Mouse (Mus musculus): ENCODE results near the gene Cdkl1. TPM values are rescaled to one million over a fixed set of nuclear protein-coding genes. Genes with fewer than 3 reads are reported as not detected.
A peak's percentile ranks its signal among the peaks of the same experiment; 100 is the strongest.

Gene Cdkl1
- total RNA-seq (2021) = 10 to 100 TPM; 25.1 to 27.9 TPM
- long read RNA-seq, partial matches to known transcripts = 7 of 11 reads
- long read RNA-seq, other reads (novel, unspliced or antisense) = 2 of 11 reads

DNA sequence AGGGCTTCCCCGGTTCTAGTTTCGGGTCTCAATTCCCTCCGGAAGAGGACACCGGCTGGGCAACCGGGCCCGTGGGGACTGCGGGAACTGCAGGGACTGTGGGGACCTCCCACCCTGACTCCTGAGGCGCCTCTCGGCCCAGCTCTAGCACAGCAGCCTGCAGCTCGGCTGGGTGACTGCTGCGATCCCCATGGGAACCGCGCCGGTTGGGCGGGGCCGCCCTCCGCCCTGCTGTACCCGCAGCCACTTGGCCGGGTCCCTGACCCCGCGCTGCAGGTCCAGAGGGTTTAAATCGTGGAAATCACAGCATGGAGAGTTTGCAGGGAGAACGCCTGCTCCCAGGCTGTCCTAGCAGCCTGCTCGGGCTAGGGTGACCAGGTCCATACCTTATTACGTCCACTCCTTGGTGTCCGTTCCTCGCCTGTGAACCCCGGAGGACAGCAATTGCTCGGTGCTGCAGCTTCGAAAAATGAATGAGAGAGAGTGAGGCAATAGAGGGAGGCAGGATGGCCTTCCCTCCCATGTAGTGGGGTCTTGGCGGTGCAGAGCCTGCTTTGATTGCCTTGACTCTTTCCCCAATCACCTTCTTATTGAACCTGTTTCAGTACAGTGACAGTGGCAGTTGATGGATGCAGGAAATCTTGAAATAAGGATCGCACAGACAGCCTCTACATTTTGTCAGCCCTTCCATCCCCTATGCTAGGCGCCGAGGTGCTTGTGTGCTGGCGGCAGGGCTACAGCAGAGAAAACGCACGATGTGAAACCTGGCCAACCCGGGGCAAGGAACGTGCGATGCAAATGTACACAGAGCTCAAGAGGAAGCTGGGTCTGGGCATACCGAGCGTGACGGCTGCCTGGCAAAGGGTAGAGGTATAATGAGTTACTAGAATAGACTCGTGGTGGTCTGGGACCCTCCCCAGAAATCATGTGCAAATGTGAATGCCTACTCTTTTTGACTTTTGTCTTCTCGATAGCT lies at the start of gene Cdkl1:
TSS of gene Cdkl1 (minus strand) at position 738 of the 976 bp plus-strand sequence.
- peak; percentile 68 to 75 for DNase-seq (ENCODE audit: low spot score in 2 of 2)

DNA sequence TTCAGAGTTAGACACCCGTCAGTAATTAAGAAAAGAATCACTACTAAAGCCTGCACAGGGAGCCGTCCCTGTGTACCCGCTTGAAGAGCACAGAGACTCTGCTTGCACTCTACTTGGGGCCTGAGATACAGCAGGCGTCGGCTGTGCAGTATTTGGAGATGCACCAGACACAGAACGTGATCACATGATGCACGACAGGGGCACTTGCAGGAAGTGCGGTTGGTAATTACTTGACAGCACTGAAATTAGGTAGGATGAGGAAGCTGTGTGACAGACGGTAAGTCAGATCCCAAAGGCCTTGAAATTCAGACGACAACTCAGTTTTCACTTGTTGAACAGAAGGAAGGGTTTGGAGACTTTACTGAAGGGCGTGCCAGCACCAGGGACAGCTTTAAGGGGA lies 47.3 kb upstream of the Cdkl1 start:
- no peak for DNase-seq (ENCODE audit: low spot score in 2 of 2)

DNA sequence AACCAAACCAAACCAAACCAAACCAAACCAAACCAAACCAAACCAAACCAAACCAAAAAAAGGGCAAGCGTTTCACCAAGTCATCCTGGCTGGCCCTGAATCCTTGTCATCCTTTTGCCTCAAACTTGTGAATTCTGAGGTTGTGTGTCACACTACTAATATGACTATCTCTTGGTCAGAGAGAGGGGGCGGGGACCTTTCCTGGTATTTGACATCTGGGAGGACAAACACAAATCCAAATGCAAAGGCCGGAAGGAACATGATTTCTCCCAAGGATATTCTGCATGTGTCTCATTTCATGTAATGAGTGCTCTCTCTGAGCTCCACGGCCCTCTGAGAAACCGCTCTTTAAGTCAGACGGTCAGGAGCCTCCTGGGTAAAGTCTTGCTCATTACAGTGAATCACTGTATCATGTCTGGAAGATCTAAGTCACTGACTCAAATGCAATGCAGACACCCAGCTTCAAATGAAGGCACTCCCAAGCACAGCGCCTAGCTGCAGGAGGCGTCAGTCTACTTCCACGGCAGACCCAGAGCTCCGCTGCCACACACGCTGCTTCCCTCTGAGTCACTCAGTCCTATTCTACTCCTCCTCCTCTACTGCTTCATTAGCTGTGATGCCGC lies 43.0 kb upstream of the Cdkl1 start:
- no peak for DNase-seq (ENCODE audit: low spot score in 2 of 2)

DNA sequence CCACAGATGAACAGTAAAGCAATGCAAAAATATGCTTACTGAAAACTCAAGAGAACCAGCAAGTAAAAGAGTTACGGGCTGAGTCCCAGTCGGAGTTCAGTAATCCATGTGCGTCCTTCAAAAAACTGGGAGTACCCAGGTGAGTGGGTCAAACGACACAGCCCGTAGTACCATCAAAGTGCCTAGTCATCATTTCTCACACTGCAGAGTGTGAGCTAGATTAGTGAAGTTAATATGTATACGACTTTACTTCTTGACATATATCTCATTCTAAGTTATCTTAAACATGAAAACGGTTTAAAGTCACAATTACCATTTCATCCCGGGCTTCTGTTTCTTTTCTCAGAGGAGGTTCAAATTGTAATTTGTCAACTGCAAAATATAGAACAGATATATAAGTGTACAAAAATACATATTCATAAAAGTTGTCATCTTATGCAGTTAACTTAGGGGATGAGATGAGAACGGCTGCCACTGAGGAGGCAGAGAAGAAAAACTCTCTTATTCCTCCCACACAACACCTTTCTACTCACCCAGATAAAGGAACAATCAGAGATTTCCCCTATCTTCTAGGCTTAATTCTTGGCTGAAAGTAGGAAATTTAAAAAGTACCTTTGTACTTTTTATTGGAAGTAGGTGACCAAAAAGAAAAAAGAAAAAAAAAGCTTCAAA lies 40.3 kb upstream of the Cdkl1 start:
- DNase-seq (ENCODE audit: low spot score in 2 of 2) = no peak

DNA sequence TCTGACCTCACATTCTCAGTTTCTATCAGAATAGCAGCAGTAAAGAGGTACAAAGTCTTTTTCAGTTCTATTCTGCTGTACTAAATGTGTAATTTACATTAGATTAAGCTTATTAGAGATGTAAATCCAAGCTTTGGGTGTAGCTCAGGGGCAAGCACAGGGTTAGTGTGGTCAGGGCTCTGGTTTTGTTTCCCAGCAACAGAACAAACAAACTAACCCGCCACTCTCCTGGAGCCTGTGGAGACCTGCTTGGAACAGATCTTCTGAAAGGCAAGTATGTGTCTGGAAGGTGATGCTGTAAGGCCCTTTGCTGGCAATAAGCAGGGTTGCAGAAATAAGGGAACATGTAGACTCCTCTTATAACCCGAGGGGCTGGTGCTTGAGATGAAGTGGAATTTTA lies 37.1 kb upstream of the Cdkl1 start:
- DNase-seq (ENCODE audit: low spot score in 2 of 2) = no peak

DNA sequence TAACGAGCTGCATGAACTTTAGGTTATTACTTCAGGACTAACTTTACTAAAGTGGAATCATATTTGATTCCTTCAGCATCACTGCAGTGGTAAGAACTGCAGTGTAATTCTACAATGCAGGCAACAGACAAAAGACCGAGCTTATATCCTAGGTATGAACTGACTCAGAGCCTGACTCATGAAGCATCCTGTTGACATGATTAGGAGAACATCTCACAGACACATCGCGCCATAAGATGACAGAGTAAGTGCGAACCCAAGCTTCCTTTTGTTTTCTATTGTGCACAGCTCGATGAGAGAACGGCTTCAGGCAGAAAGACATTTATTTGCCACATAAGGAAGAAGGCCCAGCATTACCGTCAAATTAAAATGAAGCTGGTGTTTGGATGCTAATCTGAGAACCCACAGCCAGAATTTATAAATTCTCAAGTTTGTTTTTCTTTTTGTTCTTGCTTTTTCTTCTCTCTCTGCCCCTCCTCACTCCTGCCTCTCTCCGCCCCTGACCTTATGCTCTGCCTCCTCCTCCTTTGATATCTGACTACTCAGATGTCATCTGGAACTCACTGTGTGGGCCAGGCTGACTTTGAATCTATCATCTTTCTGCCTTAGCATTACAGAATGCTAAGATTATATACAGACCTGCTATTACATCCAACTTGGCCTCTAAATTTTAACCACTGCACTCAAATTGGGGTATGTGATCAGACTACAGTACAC lies 34.0 kb upstream of the Cdkl1 start:
- DNase-seq (ENCODE audit: low spot score in 2 of 2) = no peak

DNA sequence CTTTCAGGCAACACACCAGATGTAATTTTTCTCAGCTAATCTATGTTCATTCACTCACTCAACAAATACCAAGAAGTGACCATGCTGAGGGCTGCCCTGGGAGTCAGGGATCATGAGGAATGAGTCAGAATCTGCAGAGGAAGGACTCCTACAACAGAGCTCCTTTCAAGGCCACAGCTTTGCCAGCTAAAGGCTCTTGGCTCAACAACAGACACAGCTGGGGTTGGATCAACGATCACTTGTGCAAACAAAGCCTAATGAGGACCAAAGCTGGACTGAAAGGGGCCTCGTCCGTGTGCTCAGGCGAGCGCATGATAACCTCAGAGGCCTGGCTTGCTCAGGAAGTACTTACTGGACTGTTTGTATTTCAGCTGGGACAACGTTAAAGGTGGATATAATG lies 23.2 kb upstream of the Cdkl1 start:
- peak in 1 of 2 experiments; percentile 19 for DNase-seq (ENCODE audit: low spot score in 2 of 2)

DNA sequence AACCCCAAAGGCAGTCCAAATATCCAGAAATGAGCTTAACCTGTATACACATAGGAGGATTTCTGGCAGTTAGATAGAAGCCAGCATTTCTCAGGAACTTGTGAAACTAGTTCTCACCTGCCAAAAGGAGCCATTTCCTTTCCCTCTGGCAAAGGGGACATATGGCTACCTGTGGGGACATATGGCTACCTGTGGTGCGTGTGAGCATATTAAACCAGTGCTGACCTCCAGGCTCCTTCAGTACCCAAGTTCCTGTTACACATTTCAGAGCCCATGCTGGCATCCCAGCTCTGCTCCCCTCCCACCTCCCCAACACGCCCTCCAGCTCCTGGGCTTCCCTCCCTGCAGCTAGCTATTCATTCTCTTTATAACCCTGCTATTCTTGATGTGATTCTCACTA lies 22.5 kb upstream of the Cdkl1 start:
- DNase-seq (ENCODE audit: low spot score in 2 of 2) = no peak

DNA sequence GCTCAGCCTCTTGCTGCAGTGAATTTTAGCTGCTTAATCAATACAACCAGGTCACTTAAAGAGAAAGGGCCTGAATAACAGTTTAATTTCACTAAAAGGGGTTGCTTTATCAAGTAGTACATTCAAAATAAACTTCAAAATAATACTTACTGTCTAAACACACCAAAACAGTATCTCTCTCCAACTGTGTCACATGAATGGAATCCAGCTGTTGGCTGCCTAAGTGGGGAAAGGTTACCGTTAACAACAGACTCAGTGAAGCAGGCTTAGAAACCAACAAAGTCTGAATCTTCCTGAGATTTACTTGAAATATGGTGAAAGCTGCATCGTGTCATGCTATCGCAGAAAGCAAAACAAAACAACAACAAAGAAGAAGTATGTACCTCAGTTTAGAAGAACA lies 21.9 kb upstream of the Cdkl1 start:
- DNase-seq (ENCODE audit: low spot score in 2 of 2) = no peak

DNA sequence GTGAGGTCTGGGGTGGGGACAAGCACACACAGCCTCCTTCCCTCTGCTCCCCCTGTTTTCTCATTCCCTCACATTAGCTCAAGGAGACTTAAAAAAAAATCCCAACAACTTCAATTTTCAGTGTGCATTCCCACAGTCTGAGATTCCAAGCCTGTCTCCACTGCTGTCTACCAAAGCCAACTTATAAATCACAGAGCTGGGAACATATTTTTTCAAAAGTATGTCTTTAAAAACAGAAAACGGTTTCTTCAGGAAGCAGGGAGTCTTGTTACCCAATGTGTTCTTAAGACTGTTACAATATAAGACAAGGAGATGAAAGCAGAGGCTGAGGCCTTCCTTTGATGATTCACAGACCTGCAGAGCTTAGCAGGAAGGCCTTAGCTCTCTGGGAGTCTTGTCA lies 20.9 kb upstream of the Cdkl1 start:
- DNase-seq (ENCODE audit: low spot score in 2 of 2) = no peak

DNA sequence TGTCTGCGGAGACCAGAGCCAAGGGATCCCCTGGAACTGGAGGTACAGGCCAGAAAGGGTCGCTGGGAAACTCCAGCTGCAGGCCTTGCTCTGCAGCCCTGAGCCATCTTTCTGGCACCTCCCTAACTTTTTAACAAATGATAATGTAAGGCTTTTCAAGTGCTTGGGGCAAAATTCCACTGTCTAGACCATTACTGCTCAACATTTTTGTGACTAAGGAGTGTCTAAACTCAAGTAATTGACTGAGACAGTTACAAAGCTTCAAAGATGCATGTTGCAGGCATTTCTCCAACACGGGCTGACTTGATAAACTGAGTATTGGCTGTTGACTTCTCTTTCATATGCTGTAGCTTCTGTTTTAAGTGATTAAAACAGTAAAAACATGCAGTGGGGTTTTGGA lies 18.4 kb upstream of the Cdkl1 start:
- no peak for DNase-seq (ENCODE audit: low spot score in 2 of 2)

DNA sequence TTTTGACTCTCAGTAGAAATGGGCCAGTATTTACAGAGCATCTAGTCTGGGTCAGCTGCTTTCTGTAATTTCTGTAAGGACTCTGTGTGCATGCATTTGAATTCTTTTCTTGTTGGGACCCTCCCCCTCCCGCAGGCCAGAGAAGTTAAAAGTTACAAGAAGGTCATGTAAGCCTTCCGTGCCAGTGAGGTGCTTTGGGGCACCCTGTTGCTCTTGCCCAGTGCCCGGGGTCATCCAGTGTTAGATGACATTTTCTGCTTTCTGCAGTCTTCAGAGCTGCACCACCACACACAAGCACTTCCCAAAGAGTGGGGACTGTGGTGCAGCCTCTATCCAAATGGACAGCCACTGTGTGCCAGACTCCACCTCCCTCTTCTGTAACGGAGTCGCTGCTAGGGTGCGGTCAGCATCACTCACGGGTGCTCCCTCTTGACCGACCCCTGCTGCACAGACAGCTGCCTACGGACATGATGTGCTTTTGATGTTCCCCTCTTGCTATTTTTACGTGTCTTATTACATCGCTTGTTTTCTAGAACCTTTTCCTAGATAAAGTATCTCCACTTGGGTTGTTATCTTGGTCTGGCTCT lies 16.4 kb upstream of the Cdkl1 start:
- DNase-seq (ENCODE audit: low spot score in 2 of 2) = no peak

DNA sequence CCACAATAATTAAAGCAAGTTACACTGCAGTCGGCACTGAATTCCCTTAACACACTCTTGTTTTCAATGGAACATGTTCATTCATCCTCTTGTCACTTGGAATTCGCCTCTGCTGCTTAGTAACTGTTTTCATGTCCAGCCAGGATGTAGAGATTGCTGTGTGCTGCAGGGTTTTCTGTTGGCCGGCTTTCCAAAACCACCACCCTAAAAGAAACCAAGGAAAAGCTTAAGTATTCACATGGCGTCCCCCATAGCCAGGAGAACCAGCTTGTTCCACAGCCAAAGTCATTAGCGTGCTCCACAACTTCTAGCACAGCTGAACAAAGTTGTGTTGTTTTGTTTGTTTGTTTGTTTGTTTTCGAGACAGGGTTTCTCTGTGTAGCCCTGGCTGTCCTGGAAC lies 14.1 kb upstream of the Cdkl1 start:
- no peak for DNase-seq (ENCODE audit: low spot score in 2 of 2)

DNA sequence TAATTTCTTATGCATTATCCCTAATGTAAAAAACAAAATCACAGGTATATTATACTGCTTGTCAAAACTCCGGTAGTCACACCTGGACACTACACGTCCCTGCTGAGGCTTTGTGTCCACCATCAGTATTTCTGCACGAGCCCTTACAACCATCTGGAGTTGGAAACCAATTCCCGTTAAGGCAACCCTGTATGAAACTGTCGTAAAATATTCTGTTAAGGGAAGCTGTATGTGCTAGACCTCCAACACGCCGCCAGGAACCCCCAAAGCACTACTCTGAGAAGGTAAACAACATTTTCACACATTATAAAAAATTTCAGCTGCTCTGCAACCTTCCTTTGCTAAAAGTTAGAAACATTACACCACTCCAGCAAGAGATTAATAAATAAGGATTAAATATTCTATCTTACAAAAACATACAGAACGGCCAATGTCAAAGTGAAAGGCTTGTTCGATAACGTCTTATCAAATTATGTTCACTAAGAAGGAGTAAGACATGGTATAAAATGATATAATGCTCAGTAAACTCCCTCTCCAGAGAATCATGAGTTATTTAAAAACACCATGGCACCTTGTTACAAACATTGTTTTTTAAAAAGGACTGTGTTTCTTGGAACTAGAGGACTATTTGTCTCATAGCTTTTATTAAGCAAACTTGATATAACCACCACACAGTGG lies 13.5 kb upstream of the Cdkl1 start:
- DNase-seq (ENCODE audit: low spot score in 2 of 2) = no peak

DNA sequence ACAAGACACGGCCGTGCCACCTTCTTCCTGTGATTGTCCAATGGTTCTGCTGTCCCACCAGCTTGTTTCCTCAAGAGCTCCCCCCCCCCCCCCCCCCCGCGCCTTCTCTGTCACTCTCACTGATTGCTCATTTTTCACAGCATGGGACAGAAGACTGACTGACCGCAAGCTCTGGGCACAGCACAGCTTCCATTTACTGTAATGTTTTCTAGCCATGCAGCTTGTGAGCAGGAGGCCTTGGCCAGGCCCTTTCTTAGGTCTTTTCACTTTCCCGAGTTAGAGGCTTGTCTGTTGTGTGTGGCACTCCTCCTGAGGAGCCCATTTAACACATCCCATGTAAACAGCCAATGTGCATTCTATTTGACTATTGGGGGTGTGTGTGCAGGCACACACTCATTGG lies 12.1 kb upstream of the Cdkl1 start:
- DNase-seq (ENCODE audit: low spot score in 2 of 2) = no peak

DNA sequence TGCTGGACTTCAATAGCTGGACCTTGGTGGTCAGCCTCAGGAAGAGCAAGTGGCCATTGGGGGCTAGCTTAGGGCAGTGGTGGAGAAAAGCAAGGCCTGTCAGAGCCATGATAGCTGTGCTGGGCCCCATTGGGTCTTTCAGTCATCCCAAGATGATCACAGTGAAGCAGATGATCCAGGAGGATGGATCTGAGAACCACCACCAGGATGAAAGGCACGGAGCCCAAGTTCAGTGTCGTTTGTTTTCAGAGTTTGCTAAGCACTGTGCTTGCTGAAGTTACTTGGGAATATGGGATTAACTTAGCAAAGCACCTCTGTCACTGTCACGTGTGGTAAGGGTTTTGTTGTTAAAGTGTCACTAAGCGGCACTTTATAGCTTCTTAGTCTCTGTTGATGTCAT lies 9.5 kb upstream of the Cdkl1 start:
- DNase-seq (ENCODE audit: low spot score in 2 of 2) = no peak

DNA sequence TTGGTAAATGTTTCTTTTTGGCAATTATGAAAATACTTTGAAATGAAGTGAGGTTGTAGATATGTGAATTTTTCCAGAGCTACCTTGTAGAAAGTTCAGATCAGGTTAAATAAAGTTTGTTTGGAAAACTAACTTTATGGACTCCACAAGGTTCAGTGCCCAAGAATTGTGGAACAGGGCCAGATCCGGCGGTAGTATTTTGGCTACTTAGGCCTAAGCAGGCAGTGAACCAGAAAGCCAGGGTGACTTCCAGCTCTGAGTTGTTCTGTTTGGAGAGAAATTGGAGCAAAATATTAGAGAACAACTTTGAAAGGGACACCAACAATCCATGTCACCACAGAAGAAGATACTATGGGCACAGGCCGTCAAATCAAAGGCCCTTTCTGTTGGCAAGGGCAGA lies 5.2 kb upstream of the Cdkl1 start:
- no peak for DNase-seq (ENCODE audit: low spot score in 2 of 2)

DNA sequence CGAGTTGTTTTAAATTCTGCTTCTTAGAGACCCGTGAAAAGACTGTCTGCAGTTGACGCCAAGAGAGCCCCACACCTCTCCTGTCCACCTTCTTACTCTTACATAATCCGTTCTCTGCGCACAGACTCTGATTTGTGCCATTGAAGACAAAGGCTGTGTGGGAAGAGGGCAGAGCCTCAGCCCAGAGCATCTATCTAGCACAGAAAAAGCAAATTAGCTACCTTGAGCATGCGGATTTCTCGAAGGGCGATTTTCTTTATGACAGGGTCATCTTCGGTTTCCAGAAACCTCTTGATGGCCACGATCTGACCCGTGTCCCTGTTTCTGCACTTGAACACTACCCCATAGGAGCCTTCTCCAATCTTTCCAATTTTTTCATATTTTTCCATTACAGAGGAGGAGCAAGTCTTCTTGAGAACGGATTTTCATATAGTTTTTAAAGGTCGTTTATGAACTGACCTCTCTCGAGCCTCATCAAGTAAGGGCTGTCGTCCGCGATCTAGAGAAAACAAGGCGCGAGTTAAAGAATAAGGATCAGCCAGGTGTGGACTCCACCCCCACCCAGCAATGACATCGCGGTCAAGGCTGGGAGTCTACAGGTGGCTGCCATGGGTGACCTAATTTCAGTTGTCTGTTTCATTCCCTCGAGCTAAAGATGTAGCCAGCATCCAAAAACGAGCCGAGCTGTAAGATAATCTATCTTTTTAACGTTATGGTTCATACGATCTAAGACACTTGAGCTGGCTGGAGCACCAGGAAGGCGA lies 1.1 kb downstream of the Cdkl1 start:
- DNase-seq (ENCODE audit: low spot score in 2 of 2) = no peak

DNA sequence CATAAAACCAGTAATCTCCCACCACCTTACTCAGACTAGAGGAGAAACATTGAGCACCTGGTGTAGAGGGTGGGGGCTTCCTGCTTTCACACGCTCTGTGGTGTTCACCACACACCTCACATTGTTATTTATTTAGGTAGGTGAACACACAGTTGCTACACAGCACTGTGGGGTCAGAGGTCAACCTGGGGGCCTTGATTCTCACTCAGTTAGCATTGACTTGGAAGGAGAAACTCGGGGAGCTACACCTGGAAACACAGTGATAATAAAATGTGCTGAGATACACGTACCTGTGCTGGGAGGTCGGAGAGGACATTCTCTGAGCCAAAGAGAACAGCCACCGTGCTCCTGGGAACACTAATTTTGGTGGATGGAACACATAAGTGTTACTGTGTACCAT lies 2.7 kb downstream of the Cdkl1 start:
- DNase-seq (ENCODE audit: low spot score in 2 of 2) = no peak

DNA sequence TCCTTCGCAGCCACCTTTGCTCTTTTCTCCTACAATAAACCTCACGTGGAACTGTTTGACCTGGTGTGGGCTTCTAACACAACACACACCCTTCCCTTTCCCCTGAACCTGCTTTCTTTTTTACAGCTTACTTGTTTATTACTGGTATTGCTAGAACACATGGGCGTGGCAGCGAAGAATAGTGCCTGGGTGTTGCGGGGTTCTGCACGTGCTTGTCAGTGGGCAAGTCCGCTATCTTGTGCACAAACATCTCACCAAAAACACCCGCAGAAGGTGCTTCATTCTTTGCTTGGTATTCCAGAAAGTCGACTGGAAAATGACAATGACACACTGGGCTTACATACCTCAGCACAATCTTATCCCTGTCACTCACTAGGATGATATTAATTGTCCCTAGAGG lies 5.6 kb downstream of the Cdkl1 start:
- DNase-seq (ENCODE audit: low spot score in 2 of 2) = no peak

All from layer of hippocampus, postnatal 10 days (tissue).